Mouse (Mus musculus) spleen, postnatal 10 days (tissue): ENCODE data around the gene Mmp12.
"Not testable (repeated sequence)": the region's sequence is repeated elsewhere in the genome, so short reads cannot be mapped to it uniquely, and the experiment has no call there.

Source experiments
- DNase-seq, 2 experiments: peaks; one replicate each; pipeline ENCODE4 v3.0.0; 2021 to 2022; ENCODE audit warnings: low spot score in 2 of 2

Mmp12 gene

DNA sequence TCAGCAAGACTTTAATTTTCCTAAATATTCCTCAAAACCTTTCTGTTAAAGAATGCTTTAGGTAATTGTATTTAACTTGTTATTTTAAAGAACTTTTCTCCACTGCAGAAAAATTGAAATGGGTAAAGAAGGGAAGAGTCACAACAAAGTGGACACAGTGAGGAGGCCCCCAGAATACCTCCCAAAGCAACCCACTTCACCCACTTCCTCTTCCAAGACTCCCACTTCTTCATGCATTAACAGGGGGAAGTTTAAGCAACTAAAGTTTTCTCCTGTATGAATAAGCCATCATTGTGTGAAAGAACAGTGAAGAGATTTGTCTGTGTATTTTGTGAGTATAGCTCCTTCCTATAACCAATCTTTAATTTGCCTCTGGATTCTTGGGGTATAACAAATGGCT, at the start of gene Mmp12:
Gene Mmp12, plus strand, starts transcription at position 275 of the 400 bp plus-strand sequence.
- DNase-seq: no peak

DNA sequence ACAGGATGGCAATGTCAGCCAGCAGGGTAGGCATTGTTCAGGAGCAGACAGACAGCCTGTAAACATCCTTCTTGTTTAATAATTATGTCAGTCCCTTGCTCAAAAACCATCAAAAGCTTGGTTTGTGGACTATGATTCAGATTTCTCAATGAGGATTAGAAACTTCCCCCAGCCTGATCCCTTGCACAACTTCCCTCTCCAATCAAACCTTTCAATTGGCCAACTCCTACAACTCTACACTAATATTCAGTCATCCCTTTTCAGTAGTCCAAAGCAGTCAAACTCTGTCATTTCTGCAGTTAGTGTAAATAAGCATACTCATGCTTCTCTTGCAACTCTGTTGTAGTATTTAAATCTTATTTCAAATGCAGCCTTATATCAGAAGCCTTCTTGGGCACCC, 12.3 kb upstream of the Mmp12 start:
- no peak for DNase-seq

DNA sequence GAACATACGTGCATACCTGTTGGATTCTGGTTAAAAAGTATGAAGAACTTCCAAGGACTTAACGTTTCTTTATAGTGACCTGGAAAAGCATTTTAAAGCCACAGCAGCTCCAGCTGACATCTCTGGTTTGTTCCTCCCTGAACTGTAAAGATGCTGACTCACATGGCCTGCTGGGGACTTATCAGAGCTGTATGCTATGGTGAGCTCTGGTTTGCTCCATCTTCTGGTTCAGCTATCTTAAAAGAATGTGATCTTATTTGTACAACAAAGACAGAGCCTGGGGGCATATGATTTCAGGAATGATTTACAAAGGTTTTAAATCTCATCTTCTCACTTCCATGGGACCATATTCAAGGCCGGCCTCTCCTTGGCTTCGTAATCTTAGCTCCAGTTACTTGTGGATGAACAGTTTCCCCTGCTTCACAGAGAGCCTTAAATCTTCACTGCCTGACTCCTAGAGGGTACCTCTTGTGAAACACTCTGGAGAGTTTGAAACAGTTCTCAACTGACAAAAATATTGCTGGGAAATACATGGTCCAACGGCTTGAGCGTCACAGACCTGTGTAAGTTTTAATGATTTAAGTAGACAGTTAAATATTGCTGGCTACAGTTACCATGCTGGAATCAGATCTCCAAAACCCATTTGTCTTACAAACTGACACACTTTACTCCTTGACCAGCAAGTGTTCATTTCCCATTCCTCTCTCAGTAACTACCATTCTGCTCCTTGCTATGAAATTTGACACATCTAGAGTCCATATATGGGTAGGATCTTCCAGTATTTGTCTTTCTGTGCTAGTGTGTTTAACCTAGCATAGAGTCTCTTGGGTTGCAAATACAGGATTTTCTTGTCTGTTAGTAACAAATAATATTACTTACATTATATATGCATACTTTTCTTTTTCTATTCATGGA, 8.2 kb upstream of the Mmp12 start:
- no peak for DNase-seq

DNA sequence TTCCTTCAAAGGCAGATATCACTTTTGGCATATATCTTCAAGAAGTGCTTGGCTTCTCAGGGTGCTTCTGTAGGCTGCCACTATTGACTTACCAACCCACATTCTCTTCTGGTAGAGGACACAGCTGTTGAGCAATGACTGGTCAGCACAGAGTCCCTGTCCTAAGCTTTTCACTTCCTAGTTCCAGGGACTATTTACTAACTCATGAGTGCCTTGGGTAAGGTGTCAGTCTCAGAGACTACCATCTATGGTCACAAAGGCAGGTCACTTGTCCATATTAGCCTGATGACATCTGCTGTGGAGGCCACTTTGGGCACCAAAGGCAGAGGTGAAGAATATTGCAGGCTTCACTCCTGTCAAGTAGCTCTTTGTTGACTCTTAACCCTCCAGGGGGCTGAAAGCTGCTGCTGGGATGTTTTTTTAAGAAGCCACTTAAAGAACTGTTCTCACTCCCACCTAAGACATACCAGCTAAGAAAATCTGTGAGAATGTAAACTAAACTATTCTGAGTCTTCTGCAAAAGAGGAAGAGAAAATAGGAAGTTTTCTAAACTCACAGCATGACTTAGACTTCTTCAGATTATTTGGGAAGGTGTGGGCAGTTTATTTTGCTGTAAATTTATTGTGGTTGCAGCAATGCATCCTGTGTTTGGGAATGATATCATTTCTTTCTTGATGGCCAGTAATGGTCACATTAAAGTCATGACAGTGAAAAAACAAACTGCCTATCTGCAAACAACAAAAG, 7.3 kb upstream of the Mmp12 start:
- DNase-seq: no peak

DNA sequence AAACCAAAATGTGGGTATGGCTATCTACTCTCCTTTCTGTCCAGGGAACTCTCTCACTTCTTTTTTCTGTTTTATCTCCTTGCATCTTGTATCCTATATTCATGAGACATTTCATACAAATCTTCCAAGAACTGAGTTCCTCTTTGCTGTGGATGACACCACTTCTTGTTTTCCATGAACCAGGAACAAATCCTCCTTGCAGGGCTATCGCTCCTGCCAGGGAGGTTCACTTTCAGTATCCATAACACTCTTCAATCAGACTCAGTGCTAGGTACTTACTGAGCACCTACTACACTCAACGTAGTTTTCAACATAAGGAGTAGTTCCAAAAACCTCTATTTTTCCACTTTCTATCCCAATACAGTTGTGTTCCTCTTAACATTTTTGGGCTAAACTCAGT, 1.3 kb downstream of the Mmp12 start:
- no peak for DNase-seq

DNA sequence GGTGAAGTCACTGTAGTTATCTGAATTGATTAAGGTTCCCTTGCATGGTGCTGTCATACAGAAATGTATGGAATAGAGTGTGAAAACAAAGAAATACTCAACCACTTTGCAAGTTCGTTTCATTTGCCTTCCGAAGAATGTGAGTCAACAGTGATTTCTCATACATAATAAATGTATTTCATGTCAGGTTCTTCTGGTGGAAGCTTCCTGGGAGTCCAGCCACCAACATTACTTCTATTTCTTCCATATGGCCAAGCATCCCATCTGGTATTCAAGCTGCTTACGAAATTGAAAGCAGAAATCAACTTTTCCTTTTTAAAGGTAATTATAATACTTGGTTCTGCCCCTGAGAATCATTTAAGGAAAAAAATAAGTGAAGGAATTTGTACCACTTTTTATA, 10.4 kb downstream of the Mmp12 start:
- no peak for DNase-seq

DNA sequence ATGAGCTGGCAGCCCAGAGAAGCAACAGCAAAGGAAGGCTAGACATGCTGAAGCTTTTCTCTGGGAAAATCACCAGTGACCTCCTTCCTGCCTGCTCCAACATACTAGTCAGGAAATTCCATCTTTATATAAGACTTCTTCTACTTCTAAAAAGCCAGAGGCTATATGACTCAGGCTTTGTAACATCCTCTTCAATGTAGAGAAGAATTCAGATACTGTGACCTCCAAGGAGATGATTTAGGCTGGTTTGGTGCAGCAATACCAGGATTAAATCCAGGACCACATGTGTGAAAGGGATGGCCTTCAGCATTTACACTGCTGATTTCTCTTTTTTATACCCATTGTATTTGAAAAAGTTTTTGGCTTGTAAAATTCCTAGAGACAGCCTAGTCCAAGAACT, 43.8 kb downstream of the Mmp12 start, which contains the start of gene Mmp1b:
Gene Mmp1b, minus strand, starts transcription at position 101 of the 400 bp plus-strand sequence.
- no peak for DNase-seq

DNA sequence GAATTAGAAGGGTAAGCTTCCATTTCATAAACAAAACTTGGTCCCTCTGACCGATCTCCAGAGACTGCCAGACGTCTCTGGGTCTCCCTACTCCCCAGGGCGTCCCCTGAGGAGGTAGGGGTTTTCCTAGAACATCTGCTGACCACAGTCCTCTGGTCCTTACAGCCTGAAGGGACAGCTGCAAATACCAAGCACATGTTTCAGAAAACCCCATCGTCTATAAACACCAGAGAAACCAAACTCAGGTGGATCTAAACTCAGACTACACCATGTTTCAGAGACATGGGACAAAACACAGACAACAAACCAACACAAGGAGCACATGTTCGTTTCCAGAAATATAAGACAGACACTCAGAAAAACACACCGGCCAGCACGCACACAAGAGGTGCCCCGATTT, 52.4 kb downstream of the Mmp12 start:
- not testable (repeated sequence) for DNase-seq
